Mouse (Mus musculus): ENCODE measurements at regions not wholly inside any gene's neighbourhood (a gene's known extent, or its start where the extent isn't known, plus 50 kb on each side); places are given as distances from the start of the nearest gene placed in this dataset.

DNA sequence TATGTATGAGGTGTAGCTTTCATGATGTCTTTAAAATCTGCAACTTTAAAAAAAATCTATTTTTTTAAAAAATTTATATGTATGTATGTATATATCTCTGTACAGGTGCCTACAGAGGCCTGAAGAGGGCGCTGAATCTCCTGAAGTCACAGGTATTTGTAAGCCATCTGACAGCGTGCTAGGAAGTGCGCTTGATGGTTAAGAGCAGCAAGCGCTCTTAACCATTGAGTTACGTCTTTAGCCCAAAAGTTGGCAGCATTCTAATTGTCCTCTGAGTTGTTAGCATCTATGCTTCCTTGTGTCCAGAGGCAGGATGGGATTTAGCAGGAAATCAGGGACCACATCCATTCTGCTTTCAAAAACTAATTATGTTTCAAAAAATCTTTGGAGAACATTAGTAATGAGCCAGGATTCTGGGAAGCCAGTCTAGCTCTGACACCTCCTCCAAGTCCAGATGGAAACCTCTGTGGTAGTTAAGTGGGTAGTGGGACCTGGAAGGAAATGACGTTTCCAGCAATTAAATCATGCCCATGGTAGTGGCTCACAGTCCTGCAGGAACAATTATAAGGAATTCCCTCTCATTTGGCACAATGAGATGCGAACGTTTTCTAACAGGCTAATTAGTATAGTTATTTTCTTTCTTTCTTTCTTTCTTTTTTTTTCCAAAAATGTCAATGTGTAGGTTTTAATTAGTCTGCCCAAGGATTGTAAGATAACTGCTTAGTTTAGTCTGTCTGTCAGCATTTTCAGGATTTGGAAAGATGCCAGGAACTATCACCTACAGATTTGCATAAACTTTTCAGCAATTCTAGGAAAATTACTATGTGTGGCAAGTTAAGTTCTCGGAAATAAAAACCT is 333.3 kb upstream of the Tmpo start:
- ChIA-PET POLR2A (no interaction called here), CTCF (interaction anchor here in 1 of 4 experiments (0.6 kb wide), 1 partner anchor 11 kb away, joined by 3 read pairs; no protein-coding TSS in a partner anchor)

DNA sequence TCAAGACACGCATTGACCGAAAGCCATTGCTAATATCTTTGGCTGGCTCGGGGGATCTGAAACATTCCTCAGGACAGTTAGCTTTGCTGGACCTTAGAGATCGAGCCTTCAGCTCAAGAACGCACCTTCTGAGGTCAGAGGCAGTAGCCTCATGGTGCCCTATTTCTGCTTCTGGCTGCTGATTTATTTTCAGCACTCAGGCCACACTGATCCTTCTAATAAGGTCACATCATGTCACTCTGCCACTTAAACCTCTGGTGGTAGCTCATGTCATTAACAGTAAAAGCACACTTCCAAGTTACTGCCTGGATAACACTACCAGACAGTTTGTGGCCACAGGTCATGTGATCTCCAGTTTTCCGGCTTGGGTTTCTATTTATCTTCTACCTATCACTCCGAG is 325.9 kb upstream of the Tmpo start:
- CTCF ChIA-PET, result no interaction called here

GRCm38 (mm10) chr10:91504891-91505290 is 323.8 kb upstream of the Tmpo start:
- ChIA-PET POLR2A (no interaction called here), CTCF (interaction anchor here in 2 of 4 experiments (0.6 to 0.7 kb wide), 2 partner anchors 24 to 207 kb away, joined by 3 to 4 read pairs; no protein-coding TSS in a partner anchor)

More for the DNA sequence above, 325.9 kb upstream of the Tmpo start:
- POLR2A ChIA-PET, result no interaction called here

DNA sequence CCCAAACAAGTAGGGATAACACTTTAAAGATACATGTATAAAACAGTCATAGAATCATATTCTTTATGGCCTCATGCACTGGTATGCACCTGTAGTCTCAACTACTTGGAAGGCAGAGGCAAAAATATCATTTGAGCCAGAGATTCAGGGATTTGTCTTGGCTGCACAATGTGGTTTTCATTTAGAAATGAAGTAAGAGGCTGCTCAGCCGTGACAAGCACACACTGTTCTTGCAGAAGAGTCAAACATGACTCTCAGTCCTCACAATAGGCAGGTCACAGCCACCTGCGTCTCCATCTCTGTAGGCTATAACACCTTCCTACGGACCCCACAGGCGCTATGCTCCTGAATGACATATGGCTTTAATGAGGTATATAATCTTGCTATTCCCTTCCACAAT is 317.4 kb upstream of the Tmpo start:
- ChIA-PET POLR2A (no interaction called here), CTCF (no interaction called here)

DNA sequence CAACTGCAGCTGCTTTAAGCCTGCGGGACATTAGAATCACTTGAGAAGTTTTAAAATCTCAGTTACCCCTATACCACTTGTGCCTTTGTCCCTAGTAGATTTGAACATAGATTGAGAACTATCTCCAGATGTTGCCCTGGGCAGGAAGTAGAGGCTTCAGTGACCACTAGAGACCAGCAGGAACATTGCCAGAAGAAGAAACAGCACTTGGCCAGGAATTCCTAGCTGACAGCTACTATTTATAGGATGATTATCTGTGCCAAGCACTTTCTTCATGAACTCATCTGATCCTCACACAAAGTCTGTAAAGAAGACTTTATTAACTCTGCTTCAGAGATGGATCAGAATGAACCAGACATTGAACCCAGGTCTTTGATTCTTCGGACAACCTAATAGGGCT is 283.6 kb upstream of the Tmpo start:
- ChIA-PET POLR2A (no interaction called here), CTCF (no interaction called here)

- CTCF ChIA-PET, result interaction anchor here in 1 of 4 experiments (1.0 kb wide), 1 partner anchor 150 kb away, joined by 3 read pairs; no protein-coding TSS in a partner anchor
- POLR2A ChIA-PET, result no interaction called here
Observed at GRCm38 (mm10) chr10:91447974-91448703, 267.0 kb upstream of the Tmpo start.

DNA sequence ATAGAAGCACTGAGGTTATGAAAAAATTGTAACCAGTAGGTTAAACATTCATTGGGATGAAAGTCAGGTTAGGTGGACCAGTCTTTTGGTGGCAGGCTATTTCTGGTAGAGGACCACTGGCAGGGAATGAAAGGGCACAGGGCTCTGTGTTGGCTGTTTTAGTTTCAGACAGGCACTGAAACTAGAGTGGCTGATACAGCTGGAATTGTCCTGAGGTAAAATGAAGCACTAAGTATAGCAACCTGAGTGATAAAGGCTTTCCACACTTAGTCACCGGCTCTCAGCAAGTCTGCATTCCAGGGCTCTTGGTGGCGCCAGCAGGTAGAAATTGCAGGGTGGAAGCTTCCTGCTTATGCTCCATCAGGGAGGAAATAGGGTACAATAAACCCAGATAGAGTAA is 262.2 kb upstream of the Tmpo start:
- ChIA-PET CTCF (no interaction called here), POLR2A (no interaction called here)

- CTCF ChIA-PET, result interaction anchor here in 2 of 4 experiments (0.6 to 1.6 kb wide), 2 partner anchors 14 to 18 kb away, joined by 4 to 6 read pairs; no protein-coding TSS in a partner anchor
- POLR2A ChIA-PET, result no interaction called here
Observed at GRCm38 (mm10) chr10:91440051-91440450, 258.9 kb upstream of the Tmpo start.

DNA sequence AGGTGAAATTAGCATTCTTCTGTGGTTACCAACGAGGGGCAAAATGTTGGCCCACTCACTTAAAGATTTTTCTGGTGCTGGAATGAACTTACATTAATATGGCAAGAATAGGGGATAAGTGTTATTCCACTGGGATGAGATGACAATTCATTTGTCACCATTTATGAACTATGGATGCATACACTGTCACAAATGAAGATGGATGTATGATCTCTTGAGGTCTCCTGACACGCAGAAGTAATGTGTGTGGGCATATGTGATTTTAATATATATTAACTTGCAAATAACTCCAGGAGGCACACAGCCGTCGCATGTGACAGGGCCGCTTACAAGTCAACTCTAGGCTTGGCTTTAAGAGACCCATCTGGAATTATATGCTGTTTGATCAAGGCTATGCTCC is 256.8 kb upstream of the Tmpo start:
- ChIA-PET POLR2A (no interaction called here), CTCF (no interaction called here)

DNA sequence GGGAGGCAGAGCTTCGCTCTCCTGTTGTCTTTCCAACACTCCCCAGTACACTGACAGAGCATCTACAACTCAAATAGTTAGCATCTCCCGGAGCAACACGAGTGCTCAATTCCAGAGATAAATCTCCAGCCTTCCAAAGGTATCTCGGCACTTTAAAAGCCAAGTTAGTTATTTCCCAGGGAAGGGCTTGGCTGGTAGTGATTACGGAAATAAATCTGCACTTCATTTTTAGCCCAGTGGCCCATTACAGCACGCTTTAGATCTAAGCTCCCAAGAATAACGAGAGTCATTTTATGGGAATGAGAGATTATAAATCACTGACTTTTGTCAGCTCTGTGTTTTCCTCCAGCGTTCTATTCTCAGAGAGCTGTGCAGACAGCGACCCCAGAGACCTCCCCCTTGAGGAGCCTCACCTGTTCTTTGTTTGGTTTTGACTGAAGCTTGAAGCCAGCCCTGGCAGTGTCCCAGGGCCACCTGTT is 255.0 kb upstream of the Tmpo start:
- CTCF ChIA-PET, result no interaction called here
- POLR2A ChIA-PET, result no interaction called here

DNA sequence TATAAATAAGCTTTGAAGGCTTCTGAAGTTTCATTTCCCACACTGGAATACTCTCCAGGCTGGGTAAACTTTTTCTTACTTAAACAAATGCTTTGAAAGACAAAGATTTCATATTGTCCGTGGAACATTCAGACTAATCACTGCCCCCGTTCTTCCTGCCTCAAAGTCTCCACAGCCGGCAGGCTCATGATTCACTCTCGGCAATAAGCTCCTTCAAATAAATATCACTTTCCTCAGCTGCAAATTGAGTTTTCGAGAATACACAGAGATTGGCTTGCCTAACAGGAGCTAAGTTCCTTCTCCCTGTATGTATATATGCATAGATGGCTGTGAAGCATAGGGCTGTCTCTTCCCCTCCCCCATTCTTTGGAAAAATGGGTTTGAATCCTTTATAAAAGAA is 249.2 kb upstream of the Tmpo start:
- ChIA-PET POLR2A (no interaction called here), CTCF (interaction anchor here in 1 of 4 experiments (0.5 kb wide), 1 partner anchor 32 kb away, joined by 8 read pairs; no protein-coding TSS in a partner anchor)

DNA sequence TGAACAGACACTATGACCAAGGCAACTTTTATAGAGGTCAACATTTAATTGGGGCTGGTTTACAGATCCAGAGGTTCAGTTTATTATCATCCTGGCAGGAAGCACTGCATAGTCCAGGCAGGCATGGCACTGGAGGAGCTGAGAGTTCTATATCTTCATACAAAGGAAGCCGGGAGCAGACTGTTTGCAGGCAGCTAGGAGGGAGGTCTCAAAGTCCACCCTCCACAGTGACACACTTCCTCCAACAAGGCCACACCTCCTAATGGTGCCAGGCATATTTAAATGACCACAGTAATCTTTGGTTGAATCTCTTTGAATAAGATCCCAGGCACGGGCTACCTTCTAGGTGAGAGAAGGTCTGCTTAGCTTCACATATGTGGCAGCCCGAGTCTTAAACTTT is 245.5 kb upstream of the Tmpo start:
- CTCF ChIA-PET, result interaction anchor here in 1 of 4 experiments (1.7 kb wide), 1 partner anchor 157 kb away, joined by 3 read pairs; no protein-coding TSS in a partner anchor
- POLR2A ChIA-PET, result interaction anchor here in 1 of 4 experiments (0.7 kb wide), 1 partner anchor 503 kb away, joined by 4 read pairs; no protein-coding TSS in a partner anchor

GRCm38 (mm10) chr10:91425625-91426385 is 244.7 kb upstream of the Tmpo start:
- CTCF ChIA-PET, result interaction anchor here in 2 of 4 experiments (0.7 to 1.7 kb wide), 4 partner anchors 14 to 1339 kb away, joined by 3 to 4 read pairs (median 4); no protein-coding TSS in a partner anchor
- POLR2A ChIA-PET, result interaction anchor here in 1 of 4 experiments (0.6 kb wide), 1 partner anchor 253 kb away, joined by 4 read pairs; no protein-coding TSS in a partner anchor

- ChIA-PET POLR2A (interaction anchor here in 1 of 4 experiments (0.7 kb wide), 1 partner anchor 226 kb away, joined by 3 read pairs; no protein-coding TSS in a partner anchor), CTCF (interaction anchor here in 1 of 4 experiments (0.7 kb wide), 2 partner anchors 437 to 1340 kb away, joined by 3 to 9 read pairs; no protein-coding TSS in a partner anchor)
Observed at GRCm38 (mm10) chr10:91424786-91425185, 243.7 kb upstream of the Tmpo start.

- ChIA-PET CTCF (no interaction called here), POLR2A (no interaction called here)
Observed at GRCm38 (mm10) chr10:91387255-91387654, 206.1 kb upstream of the Tmpo start.

DNA sequence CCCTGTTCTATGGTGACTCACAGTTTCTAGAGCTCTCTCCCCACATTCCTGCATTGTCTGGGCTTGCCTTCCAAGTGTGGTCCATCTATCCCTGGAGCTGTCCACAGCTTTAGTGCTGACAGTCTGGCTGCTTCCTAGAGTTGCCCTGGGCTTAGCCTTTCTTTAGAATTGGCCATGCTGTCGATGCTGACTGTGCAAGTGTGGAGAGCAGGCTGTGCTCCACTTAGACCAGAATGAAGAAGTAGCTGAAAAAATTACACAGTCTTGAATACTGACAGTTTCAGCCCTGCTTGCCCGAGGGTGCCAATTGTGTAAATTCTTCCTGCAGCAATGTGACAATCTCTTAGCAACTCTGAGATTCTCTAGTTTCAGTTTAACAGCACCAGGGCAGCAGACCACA is 203.3 kb upstream of the Tmpo start:
- ChIA-PET CTCF (no interaction called here), POLR2A (interaction anchor here in 1 of 4 experiments (0.5 to 1.1 kb wide), 2 partner anchors 10 to 159 kb away, joined by 3 to 4 read pairs; no protein-coding TSS in a partner anchor)

DNA sequence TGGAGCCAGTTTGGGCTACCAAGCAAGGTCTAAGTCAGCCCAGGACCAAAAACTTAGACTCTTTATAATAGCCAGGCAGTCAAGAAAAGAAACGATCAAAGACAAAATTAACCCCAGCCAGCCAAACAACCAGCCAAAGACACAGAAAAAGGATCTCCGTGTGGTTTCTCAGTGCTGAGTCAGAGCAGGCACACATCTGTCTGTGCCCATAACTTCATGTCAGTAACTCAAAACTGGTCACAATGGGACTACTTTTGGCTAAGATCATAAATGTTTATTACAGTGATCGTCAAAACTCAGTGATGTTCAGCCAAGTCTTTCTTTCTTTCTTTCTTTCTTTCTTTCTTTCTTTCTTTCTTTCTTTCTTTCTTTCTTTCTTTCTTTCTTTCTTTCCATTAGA is 195.6 kb upstream of the Tmpo start:
- ChIA-PET CTCF (no interaction called here), POLR2A (no interaction called here)

DNA sequence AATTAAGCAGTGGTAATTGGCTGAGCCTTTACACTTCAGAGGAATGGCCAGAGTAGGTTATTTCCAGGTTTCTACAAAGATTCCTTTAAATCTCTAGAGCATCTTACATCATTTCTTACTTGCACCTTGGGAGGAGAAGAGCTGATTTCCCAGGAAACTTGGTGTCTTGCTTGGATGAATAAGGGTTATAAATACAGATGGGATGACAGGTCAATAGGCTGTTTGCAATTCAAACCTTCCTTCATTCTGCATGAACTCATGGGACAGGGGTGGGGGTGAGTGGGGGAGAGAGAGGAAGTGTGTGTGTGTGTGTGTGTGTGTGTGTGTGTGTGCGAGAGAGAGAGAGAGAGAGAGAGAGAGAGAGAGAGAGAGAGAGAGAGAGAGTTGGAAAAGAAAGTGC is 186.4 kb upstream of the Tmpo start:
- ChIA-PET POLR2A (no interaction called here), CTCF (no interaction called here)

GRCm38 (mm10) chr10:91362587-91362986 is 181.5 kb upstream of the Tmpo start:
- ChIA-PET POLR2A (no interaction called here), CTCF (interaction anchor here (0.6 to 1.1 kb wide), 5 partner anchors 8 to 1086 kb away, joined by 3 to 4 read pairs (median 3); no protein-coding TSS in a partner anchor)
